Mouse (Mus musculus) lung, adult 2 months (tissue): ENCODE measurements around the gene Ikzf1.

ENCODE experiments used
- CTCF ChIP-seq: fragments of 200-500 bp; IDR thresholded peaks from 2 replicates; pipeline ENCODE4 v1.5.1; 2011; ENCODE audit warnings: mild to moderate bottlenecking, low read length, control low read depth; ENCODE audit not compliant: insufficient read depth
- POLR2A ChIP-seq: fragments of 200-500 bp; IDR thresholded peaks from 2 replicates; pipeline ENCODE4 v1.6.1; 2011; ENCODE audit warnings: low read depth, mild to moderate bottlenecking, control low read depth, low read length, borderline replicate concordance; ENCODE audit errors: extremely low read depth

GRCm38 (mm10) chr11:11765414-11765813, 80.6 kb downstream of the Ikzf1 start:
- TF ChIP-seq CTCF, result no peak
- no peak for TF ChIP-seq POLR2A
